Mouse (Mus musculus): ENCODE results near the gene Epop.

DNA sequence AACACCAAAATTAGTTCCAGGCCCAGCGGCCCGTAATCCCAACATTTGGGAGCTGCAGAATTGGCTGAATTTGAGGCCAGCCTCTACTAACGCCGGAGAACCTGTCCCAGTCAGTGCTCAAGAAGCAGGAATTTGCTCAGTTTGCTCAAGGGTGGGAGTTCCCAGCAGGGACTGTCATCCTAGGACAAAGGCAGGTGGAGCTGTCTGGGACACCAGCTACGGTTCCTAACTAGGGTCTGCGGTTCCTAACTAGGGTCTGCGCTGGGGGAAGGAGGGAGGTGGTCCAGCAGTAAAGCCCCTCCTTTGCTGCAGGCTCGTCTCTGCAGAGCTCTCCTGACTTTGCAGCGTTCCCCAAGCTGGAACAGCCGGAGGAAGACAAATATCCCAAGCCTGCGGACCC, 43.6 kb upstream of the Epop start:
- TF ChIP-seq CTCF (IDR thresholded peaks at IDR 0.05; ENCODE audit: low read depth) (no peak), EP300 (optimal IDR thresholded peaks at IDR 0.05) (no peak)
